Mouse (Mus musculus) retina, postnatal 7 days (tissue): ENCODE measurements at regions not wholly inside any gene's neighbourhood (a gene's known extent, or its start where the extent isn't known, plus 50 kb on each side); places are given as distances from the start of the nearest gene placed in this dataset.

Experiments
- DNase-seq: peaks from one replicate; pipeline ENCODE4 v3.0.0-alpha.2; 2012; ENCODE audit warnings: low read depth, low spot score

DNA sequence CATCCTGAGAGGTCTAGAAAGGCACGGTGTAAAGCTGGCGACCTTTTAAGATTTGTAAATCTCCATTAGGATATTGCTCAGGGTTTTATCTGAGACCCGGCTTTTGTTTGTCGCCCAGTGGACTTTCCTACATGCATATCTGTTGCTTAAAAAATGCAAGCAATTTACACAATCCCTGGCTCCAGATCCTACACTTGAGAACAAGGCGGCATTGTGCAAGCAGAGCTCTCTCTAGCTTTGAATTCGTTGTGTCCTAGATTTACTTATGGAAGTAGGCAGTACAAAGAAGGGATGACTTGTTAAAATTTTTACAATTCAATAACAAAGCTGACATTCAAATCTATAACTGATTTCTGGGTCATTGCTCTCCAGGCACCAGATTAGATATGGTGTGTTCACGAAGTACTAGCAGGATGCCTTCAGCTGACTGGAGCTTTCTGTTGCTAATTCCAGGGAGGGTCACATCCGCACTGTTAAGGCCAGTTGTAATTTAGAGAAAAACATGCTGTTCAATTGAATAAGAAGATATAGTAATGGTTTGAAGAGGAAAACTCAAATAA lies 62.2 kb upstream of the Teddm2 start:
- DNase-seq = no peak

DNA sequence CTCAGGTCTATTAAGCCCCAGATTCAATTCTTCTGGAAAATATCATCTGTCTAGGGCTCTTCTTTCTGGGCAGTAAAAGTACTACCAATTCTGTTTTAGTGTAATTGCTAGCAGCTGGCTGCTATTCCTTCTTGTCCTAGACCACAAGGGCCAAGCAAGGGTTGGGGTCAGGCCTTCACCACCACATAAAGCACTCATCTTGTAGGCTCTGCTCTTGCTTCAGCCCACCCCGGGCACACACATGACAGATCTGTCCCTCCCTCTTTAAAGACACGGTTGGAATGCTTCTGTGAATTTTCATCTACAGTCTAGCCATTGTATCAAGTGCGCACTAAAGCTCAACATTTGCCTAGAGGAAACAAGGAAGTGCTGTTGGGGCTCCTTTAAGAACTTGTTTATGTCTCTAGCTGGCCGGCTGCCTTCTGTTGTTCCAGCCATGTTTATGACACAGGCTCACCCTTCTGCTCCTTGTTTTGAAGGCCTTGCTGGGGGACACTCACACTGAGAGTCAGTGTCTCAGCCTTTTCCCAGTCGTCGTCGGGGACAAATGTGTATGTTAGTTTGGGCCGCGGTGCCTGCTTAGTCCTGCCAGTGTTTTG lies 63.8 kb upstream of the Teddm2 start:
- no peak for DNase-seq

DNA sequence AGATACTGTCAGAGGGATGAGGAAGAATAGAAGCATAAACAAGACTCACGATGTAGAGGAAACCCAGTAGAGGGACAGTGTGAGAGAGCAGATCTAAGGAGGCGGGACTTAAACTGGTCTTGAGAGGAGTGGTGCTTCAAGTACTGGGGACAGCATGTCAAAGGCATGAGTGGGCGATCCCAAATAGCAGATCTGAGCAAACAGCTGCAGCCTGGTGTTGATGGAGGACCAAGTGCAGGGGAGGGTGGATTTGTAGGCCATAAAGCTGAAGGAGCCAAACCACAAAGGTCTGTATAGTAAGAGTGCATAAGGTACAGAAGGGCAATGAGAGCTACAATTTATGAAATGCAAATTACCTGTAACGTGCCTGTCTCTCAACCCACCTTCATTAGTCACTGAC lies 69.4 kb upstream of the Teddm2 start:
- no peak for DNase-seq

DNA sequence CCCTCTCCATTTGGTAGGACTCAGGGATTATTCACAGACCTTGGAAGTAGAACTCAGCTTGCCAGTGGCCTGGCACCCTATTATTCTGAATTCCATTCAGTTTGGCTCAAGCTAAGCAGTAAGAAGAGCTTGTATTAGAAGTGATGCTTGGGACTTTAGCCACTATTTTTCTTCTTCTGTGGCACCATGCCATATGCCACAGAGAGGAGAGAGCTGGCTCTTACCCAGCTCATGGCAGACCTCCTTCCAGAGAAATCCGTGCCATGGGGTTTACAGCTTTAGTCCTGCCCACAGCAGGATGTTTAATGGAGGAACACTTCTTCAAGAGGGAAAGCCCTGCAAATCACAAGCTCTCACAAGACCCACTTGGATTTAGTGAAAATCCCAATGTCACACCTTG lies 74.3 kb upstream of the Teddm2 start:
- no peak for DNase-seq

DNA sequence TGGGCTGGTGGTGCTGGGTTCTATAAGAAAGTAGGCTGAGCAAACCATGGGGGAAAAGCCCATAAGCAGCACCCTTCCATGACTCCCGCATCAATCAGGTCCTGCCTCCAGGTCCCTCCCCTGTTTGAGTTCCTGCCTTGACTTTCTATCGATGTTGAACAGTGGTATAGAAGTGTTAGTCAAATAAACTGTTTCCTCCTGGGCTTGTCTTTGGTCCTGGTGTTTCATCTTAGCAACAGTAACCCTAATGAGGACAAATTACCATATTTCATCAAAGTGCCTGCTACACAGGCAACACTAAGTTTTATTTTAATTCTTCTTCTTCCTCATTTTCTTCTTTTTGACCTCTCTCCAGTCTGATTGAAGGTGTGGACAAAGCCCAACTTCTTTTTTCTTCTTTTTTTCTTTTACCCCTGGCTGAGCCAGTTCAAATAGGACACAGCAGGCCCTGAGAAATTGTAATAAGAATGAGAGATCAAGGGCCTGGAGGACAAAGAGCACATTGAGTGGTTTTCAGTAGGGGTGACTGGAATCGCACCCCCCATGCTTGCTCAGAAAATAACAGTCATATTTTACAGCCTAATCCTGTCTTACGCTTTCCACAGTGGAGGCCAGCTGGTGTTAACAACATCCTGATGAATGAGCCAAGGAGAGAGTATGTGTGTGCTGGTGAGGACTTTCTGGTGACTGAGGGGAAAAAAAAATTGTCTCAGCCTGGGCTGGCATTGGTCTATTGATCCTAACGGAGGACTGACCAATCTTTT lies 78.1 kb upstream of the Teddm2 start:
- no peak for DNase-seq

DNA sequence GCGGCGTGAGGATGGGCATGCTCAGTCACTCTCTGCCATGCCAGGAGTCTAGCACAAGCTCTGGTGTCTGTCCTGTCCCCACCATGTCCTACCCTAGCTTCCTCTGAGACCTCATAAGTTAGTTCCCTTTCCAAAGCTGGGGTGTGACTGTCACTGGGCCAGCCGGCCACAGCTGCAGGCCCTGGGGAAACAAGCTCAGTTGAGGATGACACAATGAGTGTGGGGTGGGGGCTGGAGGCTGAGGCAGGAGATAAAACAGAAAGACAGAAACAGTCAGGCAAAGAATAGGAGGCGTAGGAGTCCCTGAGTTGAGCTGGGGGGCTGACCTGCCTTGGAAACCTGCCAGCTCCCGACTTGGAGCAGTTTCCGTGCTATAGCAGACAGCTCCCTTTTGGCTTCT lies 80.9 kb upstream of the Teddm2 start:
- no peak for DNase-seq

DNA sequence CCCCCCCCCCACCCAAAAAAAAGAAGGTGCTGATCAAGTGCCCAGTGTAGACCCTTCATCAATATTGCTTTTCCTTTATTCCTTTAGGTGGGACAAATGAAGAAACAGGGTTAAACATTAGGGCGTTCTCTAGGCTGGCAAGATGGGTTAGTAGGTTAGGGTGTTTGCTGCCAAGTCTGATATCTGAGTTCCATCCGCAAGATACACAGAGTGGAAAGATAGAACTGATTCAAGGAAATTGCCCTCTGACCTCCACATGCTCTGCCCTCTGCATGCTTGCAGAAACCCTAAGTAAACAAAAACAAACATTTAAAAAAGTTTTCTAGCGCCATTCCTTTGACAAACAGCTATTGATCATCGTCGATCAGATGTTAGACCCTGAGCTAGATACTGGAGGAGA lies 85.6 kb upstream of the Teddm2 start:
- DNase-seq = no peak

DNA sequence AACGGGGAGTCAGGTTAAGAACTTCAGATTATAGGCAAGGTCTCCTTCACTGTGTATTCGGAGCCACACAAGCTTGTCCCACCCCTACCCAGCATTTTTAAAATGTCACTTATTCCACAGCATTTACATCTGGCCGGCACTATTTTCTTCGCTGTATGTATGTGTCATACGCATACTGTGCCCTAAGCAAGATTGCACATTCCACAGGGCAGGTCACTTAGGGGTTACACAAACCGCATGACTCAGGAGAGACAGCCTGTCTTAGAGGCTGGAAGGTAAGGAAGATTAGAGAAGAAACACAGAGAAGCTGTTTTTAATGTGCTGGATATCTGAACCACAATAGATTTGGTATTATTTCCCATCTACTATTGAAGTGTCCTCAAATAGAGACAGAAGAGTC lies 86.6 kb upstream of the Teddm2 start:
- no peak for DNase-seq

DNA sequence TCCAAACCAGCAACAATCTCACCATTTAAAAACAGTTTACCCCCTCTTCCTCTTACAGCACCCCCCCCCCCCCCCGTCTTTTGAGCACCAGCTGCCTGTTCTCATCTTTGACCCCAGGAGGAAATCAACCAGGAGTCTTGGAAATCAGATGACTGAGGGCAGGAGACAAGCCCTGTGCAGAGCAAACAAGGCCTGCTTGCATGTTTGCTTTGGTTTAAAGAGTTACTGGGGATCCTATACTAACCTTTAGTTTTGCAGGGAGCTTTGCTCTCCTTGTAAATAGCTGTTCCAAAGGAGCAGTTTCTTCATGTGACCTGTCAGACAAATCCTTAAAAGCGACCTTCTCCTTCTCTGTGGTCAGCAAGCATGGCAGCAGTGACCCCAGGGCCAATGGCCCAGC lies 88.3 kb upstream of the Teddm2 start:
- no peak for DNase-seq

DNA sequence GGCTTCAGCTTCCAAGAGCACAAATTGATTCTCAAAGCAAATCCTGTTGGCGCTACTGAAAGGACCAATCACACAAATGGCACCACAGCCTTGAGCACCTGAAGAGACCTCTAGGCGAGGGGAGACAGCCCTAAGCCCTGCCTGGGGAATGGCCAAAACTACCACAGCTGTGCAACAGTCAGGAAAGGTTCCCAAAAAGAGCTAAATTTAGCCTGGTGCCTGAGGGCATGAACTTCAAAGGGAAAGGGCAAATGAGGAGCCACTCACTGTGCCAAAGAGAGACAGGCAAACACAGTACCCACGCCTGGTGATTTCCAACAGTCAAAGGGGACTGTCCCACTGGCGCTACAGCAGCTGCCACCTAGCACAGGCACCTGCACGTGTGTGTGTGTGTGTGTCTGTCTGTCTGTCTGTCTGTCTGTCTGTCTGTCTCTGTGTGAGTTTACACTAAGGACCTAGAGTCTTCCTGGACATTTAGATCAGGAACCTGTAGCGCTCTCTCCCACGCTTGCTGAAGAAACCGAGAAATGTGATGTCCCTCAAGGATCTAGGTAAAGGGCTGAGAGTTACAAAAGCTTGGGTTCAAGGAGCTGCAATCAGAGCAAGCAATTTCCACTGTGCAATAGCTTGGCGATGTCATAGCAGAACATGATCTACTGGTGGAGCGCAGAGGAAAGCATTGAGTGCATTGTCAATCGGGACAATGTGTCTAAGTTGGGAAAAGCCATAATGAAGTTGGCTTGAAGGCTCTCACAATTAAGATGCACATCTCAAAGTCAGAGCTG lies 90.8 kb upstream of the Teddm2 start:
- no peak for DNase-seq

DNA sequence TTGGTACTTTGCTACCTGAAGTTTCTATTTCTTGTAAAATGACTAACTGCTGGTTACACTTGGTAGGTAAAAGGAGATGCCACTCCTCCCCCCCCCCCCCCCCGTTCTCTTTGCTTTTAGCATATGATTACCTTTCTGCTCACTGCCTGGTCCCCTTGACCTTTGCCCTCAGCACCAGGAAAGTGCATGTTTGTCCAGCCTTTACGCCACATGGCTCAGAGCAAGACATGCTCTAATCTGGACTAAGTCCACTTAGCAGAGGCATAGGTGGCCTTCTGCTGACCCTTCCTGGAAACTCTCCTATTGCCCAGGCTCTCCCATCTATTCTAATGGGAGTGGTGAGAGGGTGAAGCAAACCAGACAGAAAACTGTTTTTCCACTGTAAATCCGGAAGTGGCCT lies 92.4 kb upstream of the Teddm2 start:
- no peak for DNase-seq

DNA sequence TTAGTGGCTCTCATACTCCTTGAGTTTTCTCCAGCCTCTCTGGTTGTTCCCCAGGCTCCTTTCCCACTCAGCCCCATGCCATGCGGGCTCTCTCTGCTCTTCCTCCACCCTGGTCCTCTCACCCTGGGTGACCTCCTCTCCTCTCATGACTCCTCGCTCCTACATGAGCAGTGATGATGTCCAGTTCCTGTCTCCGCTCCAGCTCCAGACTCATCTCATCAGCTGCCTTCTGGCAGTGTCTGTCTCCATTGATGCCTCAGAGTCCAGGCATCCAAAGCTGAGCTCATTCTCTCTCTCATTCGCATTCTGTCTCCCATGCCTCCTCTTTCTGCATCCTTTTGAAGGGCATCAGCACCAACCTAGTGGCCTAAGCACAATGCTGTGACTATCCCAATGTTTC lies 94.8 kb upstream of the Teddm2 start:
- DNase-seq = no peak

DNA sequence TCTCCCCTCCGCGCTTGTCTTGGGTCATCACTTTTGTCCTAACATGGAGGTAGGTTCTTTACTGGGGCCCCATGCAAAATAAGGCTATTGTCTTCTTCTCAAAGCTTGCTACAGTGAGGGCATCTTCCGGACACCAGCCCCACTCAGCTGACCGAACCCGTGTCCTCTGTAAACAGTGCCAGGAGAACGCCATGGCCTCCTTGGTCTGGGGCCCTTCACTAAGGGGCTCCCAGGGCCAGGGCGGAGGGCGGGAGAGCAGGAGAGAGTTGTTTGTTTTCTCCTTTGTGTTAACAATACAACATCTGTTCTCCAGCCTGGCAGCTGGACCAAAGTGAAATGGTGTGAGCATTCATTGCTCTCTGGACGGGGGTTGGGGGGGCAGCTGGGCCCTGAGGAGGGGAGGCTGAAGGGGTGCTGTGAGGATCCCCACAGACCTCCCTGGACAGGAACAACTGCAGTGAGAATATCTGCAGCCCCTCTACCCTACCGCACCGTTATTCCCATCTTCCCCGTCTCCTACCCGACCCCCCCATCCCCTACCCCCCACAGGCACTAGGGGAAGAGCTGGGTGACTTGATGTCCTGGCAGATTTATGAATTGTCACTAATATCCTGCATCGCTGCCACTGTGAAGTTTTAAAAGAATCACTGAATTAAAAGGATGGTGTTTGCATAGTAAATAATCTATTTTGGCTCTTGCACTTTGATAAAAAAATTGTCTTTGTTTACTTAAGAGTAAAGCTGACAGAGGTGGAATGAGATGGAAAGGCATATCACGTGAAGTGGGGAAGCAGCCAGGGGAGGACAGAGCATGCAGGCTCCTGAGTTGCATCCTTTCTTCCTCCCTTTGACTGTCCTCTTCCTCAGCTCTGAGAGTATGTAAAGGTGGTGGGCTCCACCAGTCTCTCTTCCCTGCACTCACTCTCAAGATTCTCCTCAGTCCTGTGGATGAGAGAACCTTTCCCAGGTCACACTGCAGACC lies 97.5 kb upstream of the Teddm2 start:
- no peak for DNase-seq

DNA sequence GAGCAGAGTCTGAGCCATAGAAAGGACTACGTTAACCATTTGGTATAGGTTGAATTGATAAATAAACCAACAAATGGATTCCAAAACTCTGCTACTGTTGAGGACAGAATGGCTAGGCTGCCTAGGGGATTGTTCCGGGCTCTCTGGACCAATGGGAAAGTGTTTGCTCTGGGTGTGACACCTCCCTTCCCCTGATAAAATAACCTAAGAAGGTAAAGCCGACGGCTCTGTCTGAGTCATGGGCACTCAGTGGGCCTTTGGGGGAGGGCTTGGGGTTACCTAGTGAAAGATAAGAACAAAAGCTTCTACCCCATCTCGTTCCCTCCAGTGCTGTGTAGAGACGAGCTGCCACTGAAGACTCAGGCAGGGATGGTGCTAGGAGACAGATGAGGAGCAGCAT lies 99.7 kb upstream of the Teddm2 start:
- no peak for DNase-seq

DNA sequence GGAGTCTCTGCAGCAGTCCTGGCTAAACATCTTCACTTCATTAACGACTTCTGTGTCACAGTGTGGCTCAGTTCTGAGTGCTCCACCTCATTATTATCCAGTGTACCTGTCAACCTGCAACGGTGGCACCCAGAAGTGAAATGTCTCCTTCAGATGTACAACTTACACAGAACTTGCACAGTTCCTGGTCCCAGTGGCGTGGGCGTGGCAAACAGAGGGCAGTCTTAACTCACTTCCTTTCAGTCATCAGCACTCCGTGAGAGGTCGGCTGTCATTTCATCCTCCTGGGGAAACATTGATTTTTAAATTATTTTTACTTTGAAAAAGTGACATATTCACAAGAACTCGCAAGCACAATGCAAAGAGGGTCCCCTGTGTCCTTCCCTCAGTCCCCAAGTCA lies 103.6 kb upstream of the Teddm2 start:
- DNase-seq = no peak

DNA sequence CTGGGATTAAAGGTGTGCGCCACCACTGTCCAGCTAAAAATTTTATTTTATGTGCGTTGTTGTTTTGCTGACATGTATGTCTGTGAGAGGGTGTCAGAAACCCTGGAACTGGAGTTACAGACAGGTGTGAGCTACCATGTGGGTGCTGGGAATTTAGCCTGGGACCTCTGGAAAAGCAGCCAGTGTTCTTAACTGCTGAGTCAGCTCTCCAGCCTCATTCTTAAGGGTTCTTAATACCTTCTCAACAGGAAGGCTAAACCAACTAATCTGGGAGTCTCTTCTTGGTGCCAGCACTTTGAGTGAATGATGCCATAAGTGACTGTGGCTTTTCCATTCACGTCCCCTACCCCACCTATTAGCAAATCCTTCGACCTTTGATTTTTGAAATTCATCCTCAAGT lies 104.6 kb upstream of the Teddm2 start:
- DNase-seq = no peak

DNA sequence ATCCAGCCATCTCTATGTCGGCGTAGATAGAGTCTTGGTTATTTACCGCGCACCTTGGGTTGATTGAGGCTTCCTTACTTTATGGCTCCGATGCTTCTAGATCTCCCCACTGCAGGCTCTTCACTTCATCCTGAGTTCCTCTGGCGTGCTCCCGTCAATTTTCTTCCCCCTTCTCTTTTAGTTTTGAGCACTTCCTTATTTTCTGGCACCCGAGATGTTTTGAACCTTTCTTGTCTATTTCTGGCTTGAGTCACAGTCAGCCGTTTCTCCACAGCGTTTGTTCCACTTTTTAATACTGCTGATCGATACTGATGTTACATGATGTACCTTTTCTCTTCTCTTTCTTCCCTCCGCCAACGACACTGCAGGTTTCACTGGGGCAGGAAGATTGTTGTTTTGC lies 106.0 kb upstream of the Teddm2 start:
- no peak for DNase-seq

DNA sequence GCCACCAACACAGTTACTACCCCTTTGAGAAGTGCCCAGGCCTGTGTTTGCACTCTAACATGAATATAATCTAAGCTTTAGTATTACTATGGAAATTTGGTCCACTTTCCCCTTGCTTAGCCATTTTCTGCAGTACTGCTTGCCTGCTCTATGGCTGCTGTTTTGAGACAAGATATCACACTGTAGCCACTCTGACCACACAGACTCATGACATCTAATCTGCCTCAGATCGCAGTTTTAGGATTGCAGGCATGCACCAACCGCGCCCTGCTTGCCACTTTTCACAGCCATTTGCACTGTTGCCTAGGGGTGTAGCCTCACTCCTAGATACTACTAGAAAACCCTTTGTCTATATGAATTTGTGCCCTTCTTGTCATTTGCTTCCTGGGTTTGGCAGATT lies 107.4 kb upstream of the Teddm2 start:
- no peak for DNase-seq

DNA sequence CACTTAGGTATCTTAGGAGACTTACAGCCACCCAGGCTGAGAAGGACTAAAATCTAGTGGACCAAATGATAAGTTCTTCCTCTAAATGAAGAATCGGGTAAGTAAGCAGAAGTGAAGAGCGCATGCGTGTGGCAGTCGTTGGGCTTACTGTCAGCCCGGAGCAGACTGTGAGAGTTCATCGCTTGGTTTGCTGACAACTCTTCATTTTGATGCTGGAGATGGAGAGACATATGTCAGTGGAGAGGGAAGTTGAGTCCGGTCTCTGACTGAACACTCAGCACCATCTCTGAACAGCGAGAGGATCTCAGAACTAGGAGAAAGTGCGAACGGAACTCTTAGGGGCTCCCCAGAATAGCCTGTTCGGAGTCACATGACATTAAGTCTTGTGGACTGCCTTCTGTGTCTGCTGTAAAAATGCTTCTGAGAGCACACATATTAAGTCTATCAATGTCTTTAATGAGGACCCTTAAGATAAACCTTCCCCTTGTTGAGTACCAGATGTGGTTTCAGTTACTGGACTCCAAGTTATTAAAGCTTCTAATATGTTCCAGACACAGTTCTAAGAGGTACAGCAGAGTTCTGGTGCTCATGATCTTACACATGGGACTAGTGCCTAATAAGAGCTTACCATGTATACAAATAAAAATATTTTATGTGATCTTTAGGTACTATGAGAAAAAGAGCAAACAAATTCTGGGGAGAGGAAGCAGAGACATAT lies 108.7 kb upstream of the Teddm2 start:
- no peak for DNase-seq

DNA sequence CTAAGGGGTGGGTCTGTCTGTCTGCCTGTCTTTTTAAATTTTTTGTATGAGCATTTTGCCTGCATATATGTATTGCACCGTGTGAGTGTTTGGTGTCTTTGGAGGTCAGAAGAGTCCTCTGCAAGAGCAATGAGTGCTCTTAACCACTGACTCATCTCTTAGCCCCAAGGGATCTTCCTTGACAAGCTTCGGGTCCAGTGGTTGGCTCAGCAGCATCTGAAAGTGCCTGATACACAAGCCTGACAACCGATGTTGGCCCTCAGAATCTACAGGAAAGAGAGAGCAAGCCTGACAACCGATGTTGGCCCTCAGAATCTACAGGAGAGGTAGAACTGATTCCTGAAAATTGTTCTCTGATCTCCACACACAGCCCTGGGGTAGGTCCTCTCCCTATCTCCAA lies 110.7 kb upstream of the Teddm2 start:
- DNase-seq = no peak

DNA sequence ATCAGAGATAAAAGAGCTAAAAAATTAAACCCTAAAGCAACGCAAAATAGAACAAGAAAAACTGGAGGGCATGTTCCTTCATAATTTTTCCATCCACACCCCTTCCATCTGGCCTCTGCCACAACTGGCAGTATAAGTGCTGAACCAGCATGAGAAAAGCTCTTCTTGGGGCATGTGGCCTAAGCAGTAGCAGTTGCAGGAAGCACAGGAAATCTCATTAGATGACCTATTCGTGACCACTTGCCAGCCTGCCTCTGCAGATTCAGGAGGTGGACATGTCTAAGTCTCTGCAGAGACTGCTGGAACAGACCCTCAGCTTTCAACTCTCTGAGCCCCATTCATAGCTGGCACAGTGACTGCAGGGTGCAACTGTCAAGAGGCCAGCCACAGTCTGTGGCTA lies 116.5 kb upstream of the Teddm2 start:
- DNase-seq = no peak
